Mouse (Mus musculus) spleen, adult 2 months (tissue): ENCODE measurements around the gene Dynll2. TPM values are rescaled to one million over a fixed set of nuclear protein-coding genes. Genes with fewer than 3 reads are reported as not detected.
"Not testable (repeated sequence)": the region's sequence is repeated elsewhere in the genome, so short reads cannot be mapped to it uniquely, and the experiment has no call there.

Source experiments
- DNase-seq, 2 experiments: peaks; one replicate each; pipeline versions ENCODE4 v3.0.0 to v3.0.0-alpha.2; 2012 to 2021; ENCODE audit warnings: low spot score in 2 of 2, low read depth in 1 of 2
- H3K27ac ChIP-seq: fragments of 200-500 bp; 2 replicates; pipeline ENCODE4 v1.5.1; 2012; ENCODE audit warnings: low read length, inconsistent platforms; ENCODE audit not compliant: insufficient read depth
- H3K27me3 ChIP-seq: fragments of 200-500 bp; 2 replicates; pipeline ENCODE4 v1.6.1; 2012; ENCODE audit warnings: mild to moderate bottlenecking, moderate library complexity, low read length, inconsistent platforms; ENCODE audit not compliant: control insufficient read depth, insufficient read depth
- H3K36me3 ChIP-seq: fragments of 200-500 bp; 2 replicates; pipeline ENCODE4 v1.6.1; 2012; ENCODE audit warnings: mild to moderate bottlenecking, low read length, inconsistent platforms; ENCODE audit not compliant: control insufficient read depth, insufficient read depth
- H3K4me1 ChIP-seq: fragments of 200-500 bp; 2 replicates; pipeline ENCODE4 v1.6.1; 2011; ENCODE audit warnings: inconsistent platforms; ENCODE audit not compliant: control insufficient read depth, insufficient read depth, insufficient read length
- H3K4me3 ChIP-seq: fragments of 200-500 bp; 2 replicates; pipeline ENCODE4 v1.5.1; 2011; ENCODE audit warnings: mild to moderate bottlenecking, inconsistent platforms; ENCODE audit not compliant: insufficient read depth, insufficient read length; ENCODE audit errors: extremely low read depth
- CTCF ChIP-seq: fragments of 200-500 bp; IDR thresholded peaks from 2 replicates; pipeline ENCODE4 v1.5.1; 2011; ENCODE audit warnings: mild to moderate bottlenecking, inconsistent platforms; ENCODE audit not compliant: insufficient read depth, insufficient read length, insufficient replicate concordance; ENCODE audit errors: extremely low read depth
- POLR2A ChIP-seq: fragments of 200-500 bp; IDR thresholded peaks from 2 replicates; pipeline ENCODE4 v1.6.1; 2011; ENCODE audit warnings: low read depth, low read length, inconsistent platforms
- WGBS: fragments of 180-500 bp; shearing (Covaris S2); methylation state at CpG from one replicate; pipeline ENCODE4 v1.1.7; 2018; 5-methylcytosine and 5-hydroxymethylcytosine counted together
- polyA plus RNA-seq: library from polyadenylated mRNA; depleted of rRNA; stranded (reverse); fragments of >200 nt; gene quantifications from 2 replicates; pipeline ENCODE4 v1.2.3, GENCODE M21; 2012

Dynll2 gene
- polyA plus RNA-seq, 1 experiment = 28.6 TPM

DNA sequence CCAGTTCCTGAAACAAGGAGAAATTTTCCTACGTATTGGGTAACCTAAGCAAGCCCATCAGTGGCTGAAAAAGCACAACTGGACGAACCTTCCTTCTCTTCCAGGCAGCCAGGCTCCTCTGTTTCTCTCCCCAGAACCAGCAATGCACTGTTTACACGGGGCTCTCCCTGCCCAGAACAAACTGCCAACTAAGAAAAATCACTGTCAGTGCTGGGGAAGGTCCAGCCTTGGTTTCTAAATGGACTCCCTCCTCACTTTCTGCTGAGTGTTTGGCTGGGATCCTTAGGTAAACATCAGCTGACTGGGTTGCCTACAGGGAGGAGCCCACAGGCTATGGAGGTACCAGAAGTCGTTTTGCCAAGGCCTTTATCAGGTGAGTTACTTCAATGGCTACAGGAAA lies 4.5 kb upstream of the Dynll2 start:
- Histone ChIP-seq H3K36me3 (no peaks in the 10 kb centered on the region), H3K27ac (no peak overlapping the region), H3K4me1 (no peaks in the 10 kb centered on the region), H3K27me3 (no peaks in the 10 kb centered on the region), H3K4me3 (no peak overlapping the region)
- WGBS = 71% methylated on average over 4 of the region's 4 CpGs
- TF ChIP-seq POLR2A (no peak), CTCF (no peak)
- no peak for DNase-seq

DNA sequence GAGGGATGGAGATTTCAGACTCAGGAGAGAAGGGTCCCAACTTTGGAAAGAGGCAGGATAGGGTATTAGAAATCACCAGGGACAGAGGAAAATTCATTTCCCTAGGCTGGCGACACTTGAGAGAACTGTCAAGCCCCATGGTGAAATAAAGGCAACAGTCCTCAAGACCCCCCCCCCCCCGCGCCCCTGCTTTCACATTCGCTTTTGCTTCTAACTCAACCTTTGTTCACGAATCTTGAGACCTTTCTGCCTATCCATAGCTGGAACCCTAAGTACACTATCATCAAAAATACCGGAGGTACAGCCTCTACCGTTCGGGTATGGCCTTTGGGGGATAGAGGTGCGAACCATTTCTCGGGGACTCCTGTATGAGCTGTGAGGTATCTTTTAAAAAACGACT lies 528 bp upstream of the Dynll2 start:
- TF ChIP-seq CTCF (no peak), POLR2A (no peak)
- 60% methylated on average over 11 of the region's 11 CpGs for WGBS
- no peak overlapping the region for H3K27ac ChIP-seq
- peak overlapping the region; percentile 89 for H3K4me3 ChIP-seq
- no peak for DNase-seq
- no peaks in the 10 kb centered on the region for H3K27me3 ChIP-seq
- H3K4me1 ChIP-seq = peaks cover 6% of the 10 kb centered on the region; the same call in 1 of the 2 replicates
- peaks cover 4% of the 10 kb centered on the region; the same call in 1 of the 2 replicates for H3K36me3 ChIP-seq

DNA sequence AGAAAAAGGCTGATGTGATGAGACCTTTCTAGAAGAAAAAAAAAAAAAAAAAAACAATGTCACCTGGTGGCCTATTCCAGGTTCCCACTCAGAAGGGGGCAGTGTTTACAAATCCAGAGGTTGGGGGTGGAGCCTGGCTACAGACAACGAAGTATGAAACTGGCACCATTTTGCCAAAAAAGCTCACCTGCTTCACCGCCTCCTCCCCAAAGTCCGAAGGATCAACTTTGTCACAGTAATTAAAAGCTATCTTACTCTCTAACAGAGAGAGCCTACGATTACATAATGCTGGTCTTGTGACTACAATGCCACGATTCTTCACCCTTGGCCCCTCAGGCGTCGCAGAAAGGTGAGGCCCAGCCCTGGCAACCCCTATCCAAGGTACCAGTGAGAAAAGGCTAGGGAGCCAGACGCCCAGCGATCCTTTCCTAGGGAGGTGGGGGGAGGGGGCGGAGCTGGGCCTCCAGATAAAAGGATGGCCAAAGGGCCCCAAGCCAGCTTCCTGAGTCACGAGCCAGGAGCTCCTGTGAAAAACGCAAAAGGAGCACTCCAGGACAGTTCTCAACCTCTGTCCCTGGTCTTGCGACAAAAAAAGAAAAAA lies 1.1 kb downstream of the Dynll2 start:
- peaks cover 6% of the 10 kb centered on the region; the same call in 1 of the 2 replicates for H3K4me1 ChIP-seq
- no peak for DNase-seq
- no peaks in the 10 kb centered on the region for H3K27me3 ChIP-seq
- H3K27ac ChIP-seq = 0 out of 2 replicates have a peak overlapping the region, but pooled peaks have one; percentile 66
- H3K36me3 ChIP-seq = peaks cover 5% of the 10 kb centered on the region
- peak overlapping the region; percentile 89 for H3K4me3 ChIP-seq
- TF ChIP-seq POLR2A = no peak
- TF ChIP-seq CTCF = no peak
- WGBS = 5% methylated on average over 13 of the region's 13 CpGs

DNA sequence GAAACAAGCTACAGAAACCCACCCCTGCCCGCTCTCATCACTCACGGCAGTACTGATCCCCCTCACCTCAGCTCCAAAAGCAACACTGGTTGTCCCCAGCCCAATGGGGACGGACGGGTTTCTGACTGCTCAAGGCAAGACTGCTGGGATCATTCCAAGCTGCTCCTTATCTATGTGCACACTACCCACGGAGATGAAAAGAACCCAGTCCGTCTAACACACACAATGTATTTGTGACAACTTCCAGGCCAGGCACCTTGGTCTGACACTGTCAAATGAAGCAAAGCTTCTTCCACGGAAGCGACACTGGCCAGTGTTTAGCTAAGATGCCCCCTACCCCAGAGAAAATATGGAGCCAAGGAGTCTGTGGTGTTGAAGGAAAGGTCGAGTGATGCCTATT lies 1.7 kb downstream of the Dynll2 start:
- Histone ChIP-seq H3K4me1 (peaks cover 6% of the 10 kb centered on the region; the same call in 1 of the 2 replicates), H3K27me3 (no peaks in the 10 kb centered on the region), H3K27ac (no peak overlapping the region), H3K4me3 (no peak overlapping the region), H3K36me3 (peaks cover 10% of the 10 kb centered on the region)
- DNase-seq = no peak
- 77% methylated on average over 9 of the region's 9 CpGs for WGBS
- TF ChIP-seq CTCF (no peak), POLR2A (no peak)

DNA sequence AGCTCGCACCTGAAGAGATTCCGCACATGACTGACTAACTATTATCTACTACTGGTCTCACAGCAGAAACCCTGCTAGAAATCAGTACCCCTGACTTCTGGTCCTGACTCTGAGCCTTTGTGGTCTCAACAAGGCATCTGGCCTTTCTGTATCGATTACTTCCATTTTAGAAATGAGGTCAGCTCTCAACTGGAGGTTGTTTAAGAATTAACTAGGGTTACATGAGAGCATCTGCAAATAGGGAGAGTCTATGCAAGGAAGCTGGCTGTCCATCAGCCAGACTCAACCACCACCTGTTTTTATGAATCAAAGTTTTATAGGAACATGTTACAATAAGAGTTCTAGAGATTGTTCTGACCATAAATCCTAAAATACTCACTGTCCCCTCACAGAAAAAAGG lies 2.8 kb downstream of the Dynll2 start:
- peaks cover 12% of the 10 kb centered on the region for H3K36me3 ChIP-seq
- H3K27me3 ChIP-seq = no peaks in the 10 kb centered on the region
- no peak overlapping the region for H3K4me3 ChIP-seq
- no peak overlapping the region for H3K27ac ChIP-seq
- WGBS = 90% methylated on average over 3 of the region's 3 CpGs
- no peak for DNase-seq
- no peak for TF ChIP-seq CTCF
- no peak for TF ChIP-seq POLR2A
- H3K4me1 ChIP-seq = peaks cover 6% of the 10 kb centered on the region; the same call in 1 of the 2 replicates

DNA sequence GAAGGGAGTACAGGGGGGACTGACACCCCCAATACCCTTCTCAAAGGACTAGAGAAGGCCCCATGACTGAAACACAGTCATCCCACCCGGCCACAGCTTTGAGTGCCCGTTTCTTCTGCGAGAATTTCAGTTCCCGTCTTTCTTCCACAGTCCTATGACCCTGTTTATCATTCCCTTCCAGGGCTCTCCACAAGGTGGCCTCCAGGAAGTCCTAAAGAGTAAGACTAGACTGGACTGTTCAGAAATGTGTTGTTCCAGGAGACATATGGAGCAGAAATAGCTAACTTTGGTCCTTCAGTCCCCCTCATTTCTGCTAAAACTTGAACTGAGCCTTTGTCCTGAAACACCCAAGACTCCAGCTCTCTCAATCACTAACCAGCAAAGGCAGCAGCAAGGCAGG lies 8.4 kb downstream of the Dynll2 start:
- no peak for DNase-seq
- H3K27ac ChIP-seq = no peak overlapping the region
- H3K4me1 ChIP-seq = no peaks in the 10 kb centered on the region
- WGBS = 88% methylated on average over 4 of the region's 4 CpGs
- no peaks in the 10 kb centered on the region for H3K27me3 ChIP-seq
- H3K4me3 ChIP-seq = no peak overlapping the region
- no peak for TF ChIP-seq POLR2A
- no peak for TF ChIP-seq CTCF
- peaks cover 12% of the 10 kb centered on the region for H3K36me3 ChIP-seq

DNA sequence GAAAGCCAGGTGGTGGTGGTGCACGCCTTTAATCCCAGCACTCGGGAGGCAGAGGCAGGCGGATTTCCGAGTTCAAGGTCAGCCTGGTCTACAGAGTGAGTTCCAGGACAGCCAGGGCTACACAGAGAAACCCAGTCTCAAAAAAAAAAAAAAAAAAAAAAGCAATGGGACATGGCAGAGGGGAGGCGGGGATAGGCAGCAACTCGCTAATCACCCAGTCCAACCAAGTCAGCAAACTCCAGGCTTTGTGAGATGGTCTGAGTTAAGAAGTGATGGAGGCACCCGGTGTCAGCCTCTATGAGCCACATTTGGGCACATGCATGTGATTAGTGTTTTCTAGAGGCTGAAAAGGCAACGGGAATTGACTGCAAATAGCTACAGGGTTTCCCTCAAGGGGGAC lies 10.3 kb downstream of the Dynll2 start:
- DNase-seq, H3K27ac ChIP-seq, H3K36me3 ChIP-seq, H3K27me3 ChIP-seq, H3K4me3 ChIP-seq, H3K4me1 ChIP-seq: not testable (repeated sequence)
- 90% methylated on average over 8 of the region's 8 CpGs for WGBS
